Mouse (Mus musculus): ENCODE measurements around the gene Ramp3.

GRCm38 (mm10) chr11:6680397-6680818 lies 22.1 kb downstream of the Ramp3 start:
- TF ChIP-seq POLR2A (IDR thresholded peaks at IDR 0.05; ENCODE audit: insufficient read depth, low read depth, low read length) (0 out of 2 replicates have a peak, but pooled peaks have one; percentile 21), CTCF (IDR thresholded peaks at IDR 0.05) (no peak), EP300 (IDR thresholded peaks at IDR 0.05; ENCODE audit: insufficient read depth, low read depth, low read length) (0 out of 2 replicates have a peak, but pooled peaks have one; percentile 30)

Data from heart, adult 2 months (tissue).